Mouse (Mus musculus): ENCODE data around the gene Prokr1. TPM values are rescaled to one million over a fixed set of nuclear protein-coding genes. Genes with fewer than 3 reads are reported as not detected.
A peak's percentile ranks its signal among the peaks of the same experiment; 100 is the strongest.

Prokr1 gene
- polyA plus RNA-seq, 1 experiment from 2014 or later = 7.0 TPM

DNA sequence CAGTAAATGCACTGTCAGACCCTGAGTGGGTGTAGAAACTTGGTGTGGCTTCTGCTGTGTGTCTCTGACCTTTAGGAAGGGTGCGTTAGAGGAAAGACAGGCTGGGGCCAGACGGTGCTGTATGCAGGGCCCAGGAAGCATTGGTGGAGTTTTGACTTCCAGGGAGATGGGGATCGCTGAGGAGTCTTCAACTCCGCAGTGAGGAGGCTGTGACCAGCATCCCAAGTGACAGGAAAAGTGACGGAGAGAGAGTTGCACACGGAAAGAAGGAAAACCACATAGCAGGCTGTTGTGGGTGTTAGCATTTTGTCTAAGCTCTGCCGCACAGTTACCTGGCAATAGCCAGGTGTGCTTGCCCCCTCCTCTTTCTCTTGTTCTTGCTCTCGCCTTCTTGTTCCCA, 54.3 kb downstream of the Prokr1 start:
- Histone ChIP-seq H3K9ac (ENCODE audit: low read depth, low read length) (no peak overlapping the region), H3K9me3 (replicated peaks; ENCODE audit: control insufficient read depth, low read length) (no peaks in the 10 kb centered on the region), H3K4me2 (ENCODE audit: low read depth, low read length) (no peak overlapping the region), H3K4me1 (ENCODE audit: control insufficient read depth, low read depth, low read length) (peaks cover 9% of the 10 kb centered on the region), H3K27ac (ENCODE audit: low read length) (0 out of 2 replicates have a peak overlapping the region, but pooled peaks have one; percentile 35), H3K36me3 (ENCODE audit: control insufficient read depth, insufficient read depth) (no peaks in the 10 kb centered on the region), H3K27me3 (ENCODE audit: control insufficient read depth, insufficient read depth, low read depth, low read length) (peaks cover 21% of the 10 kb centered on the region), H3K4me3 (ENCODE audit: low read depth, low read length) (no peak overlapping the region)
- 57% methylated on average over 8 of the region's 8 CpGs for WGBS (ENCODE audit: insufficient replicate concordance)
- no peak for ATAC-seq (ENCODE audit: low read depth)

DNA sequence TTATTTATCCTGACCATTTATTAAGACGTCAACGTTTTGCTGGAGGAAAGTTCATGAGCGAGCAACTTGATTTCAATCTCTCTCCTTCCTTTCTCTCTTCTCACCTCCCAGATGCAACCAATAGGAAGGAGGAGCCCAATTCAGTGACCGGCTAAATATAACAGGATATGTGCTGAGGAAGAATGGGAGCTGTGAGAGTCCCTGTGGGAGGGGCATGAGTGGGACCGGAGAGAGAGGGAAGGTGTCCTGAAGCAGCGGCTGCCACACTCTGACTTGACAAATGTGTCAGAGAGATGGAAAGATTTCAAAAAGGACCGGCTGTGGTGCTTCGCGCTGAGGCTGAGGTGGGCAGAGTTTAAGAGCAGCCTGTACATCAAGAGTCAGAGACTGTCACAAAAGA, 54.9 kb downstream of the Prokr1 start:
- H3K4me2 ChIP-seq (ENCODE audit: low read depth, low read length) = no peak overlapping the region
- no peaks in the 10 kb centered on the region for H3K9me3 ChIP-seq (replicated peaks; ENCODE audit: control insufficient read depth, low read length)
- H3K4me1 ChIP-seq (ENCODE audit: control insufficient read depth, low read depth, low read length) = peaks cover 6% of the 10 kb centered on the region
- H3K27ac ChIP-seq (ENCODE audit: low read length) = no peak overlapping the region
- H3K9ac ChIP-seq (ENCODE audit: low read depth, low read length) = no peak overlapping the region
- no peak overlapping the region for H3K4me3 ChIP-seq (ENCODE audit: low read depth, low read length)
- no peaks in the 10 kb centered on the region for H3K36me3 ChIP-seq (ENCODE audit: control insufficient read depth, insufficient read depth)
- H3K27me3 ChIP-seq (ENCODE audit: control insufficient read depth, insufficient read depth, low read depth, low read length) = peaks cover 18% of the 10 kb centered on the region
- WGBS (ENCODE audit: insufficient replicate concordance) = 48% methylated on average over 9 of the region's 9 CpGs
- no peak for ATAC-seq (ENCODE audit: low read depth)

DNA sequence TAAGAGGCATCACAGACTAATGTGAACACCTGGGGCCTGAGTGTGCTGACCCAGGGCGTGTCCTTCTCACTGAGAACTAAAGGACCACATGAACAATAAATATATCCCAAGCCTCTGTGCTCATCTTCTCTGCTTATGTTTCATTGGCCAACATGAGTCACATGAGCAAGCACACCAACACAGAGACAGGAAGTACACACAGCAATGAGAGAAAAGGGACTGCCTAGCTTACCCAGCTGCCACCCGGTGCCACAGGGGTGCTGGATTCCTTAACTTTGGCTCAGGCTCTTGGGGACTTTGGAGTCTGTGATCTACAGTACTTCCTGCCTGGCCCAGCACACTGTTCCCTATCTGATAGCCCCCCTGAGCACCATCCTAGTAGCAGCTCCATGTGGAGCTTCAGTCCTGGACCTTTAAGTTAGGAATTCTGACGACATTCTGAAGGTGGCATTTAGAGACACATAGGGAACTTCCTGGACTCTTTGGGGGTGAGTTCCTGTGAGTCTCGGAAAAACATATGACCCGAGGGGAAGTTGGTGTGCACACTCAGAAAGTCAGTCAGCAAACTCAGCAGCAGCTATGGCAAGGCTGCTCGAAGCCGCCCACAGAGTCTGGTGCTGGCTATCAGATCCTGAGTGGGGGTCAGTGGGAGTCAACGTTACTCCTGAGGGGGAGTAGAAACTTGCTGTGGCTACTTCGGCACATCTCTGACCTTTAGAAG, 55.5 kb downstream of the Prokr1 start:
- Histone ChIP-seq H3K27ac (ENCODE audit: low read length) (0 out of 2 replicates have a peak overlapping the region, but pooled peaks have one; percentile 11), H3K9ac (ENCODE audit: low read depth, low read length) (no peak overlapping the region), H3K4me2 (ENCODE audit: low read depth, low read length) (0 out of 2 replicates have a peak overlapping the region, but pooled peaks have one; percentile 5), H3K27me3 (ENCODE audit: control insufficient read depth, insufficient read depth, low read depth, low read length) (peaks cover 17% of the 10 kb centered on the region), H3K4me3 (ENCODE audit: low read depth, low read length) (no peak overlapping the region), H3K4me1 (ENCODE audit: control insufficient read depth, low read depth, low read length) (peaks cover 3% of the 10 kb centered on the region; the same call in 1 of the 2 replicates), H3K36me3 (ENCODE audit: control insufficient read depth, insufficient read depth) (no peaks in the 10 kb centered on the region), H3K9me3 (replicated peaks; ENCODE audit: control insufficient read depth, low read length) (no peaks in the 10 kb centered on the region)
- ATAC-seq (ENCODE audit: low read depth) = peak; percentile 44
- 34% methylated on average over 9 of the region's 9 CpGs for WGBS (ENCODE audit: insufficient replicate concordance)

DNA sequence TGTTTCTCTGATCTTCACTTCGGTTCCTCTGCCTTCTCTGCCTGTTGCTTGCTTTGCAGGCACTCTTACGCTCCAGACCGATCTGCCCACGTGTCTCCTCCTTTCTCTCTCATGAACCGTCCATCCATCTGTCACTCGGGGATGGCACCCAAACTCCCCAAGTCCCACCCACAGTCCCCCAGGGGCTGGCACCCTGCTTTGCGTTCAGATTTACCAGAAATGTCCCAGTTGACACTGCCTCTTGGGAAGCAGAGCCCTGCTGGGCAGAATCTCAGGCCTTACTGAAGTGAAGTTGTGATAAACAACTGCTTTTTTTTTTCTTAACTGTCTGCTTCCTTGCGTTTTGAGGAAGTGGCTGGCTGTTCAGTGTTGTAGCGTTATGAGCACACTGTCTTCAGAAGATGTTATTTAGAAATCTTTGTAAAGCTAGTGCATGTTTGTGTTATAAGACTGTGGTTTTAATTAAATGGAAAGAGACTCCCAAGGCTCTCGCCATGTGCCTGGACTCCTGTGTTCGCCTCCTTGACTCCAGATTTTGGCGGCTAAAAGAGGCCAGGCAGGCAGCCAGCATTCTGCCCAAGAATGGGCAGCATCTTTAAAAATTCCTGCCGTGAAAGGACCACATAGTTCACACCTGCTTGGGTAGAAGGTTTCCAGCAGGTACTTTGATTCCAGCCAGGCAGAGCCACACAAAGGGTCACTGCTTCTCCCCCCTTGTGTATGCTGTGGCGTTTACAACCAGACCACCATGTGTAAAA, 57.4 kb downstream of the Prokr1 start, which contains the start of gene Arhgap25:
Arhgap25 (minus strand) TSS at position 307 of the 758 bp plus-strand sequence.
- peaks cover 15% of the 10 kb centered on the region for H3K27me3 ChIP-seq (ENCODE audit: control insufficient read depth, insufficient read depth, low read depth, low read length)
- peak within 1 kb of the TSS; percentile 28 for H3K4me3 ChIP-seq (ENCODE audit: low read depth, low read length)
- H3K36me3 ChIP-seq (ENCODE audit: control insufficient read depth, insufficient read depth) = no peaks in the 10 kb centered on the region
- no peak for ATAC-seq (ENCODE audit: low read depth)
- no peak within 1 kb of the TSS for H3K9ac ChIP-seq (ENCODE audit: low read depth, low read length)
- H3K4me1 ChIP-seq (ENCODE audit: control insufficient read depth, low read depth, low read length) = peaks cover 19% of the 10 kb centered on the region
- H3K27ac ChIP-seq (ENCODE audit: low read length) = peak within 1 kb of the TSS; percentile 63
- 25% methylated on average over 14 of the region's 14 CpGs for WGBS (ENCODE audit: insufficient replicate concordance)
- peak within 1 kb of the TSS; percentile 18 for H3K4me2 ChIP-seq (ENCODE audit: low read depth, low read length)
- no peaks in the 10 kb centered on the region for H3K9me3 ChIP-seq (replicated peaks; ENCODE audit: control insufficient read depth, low read length)

DNA sequence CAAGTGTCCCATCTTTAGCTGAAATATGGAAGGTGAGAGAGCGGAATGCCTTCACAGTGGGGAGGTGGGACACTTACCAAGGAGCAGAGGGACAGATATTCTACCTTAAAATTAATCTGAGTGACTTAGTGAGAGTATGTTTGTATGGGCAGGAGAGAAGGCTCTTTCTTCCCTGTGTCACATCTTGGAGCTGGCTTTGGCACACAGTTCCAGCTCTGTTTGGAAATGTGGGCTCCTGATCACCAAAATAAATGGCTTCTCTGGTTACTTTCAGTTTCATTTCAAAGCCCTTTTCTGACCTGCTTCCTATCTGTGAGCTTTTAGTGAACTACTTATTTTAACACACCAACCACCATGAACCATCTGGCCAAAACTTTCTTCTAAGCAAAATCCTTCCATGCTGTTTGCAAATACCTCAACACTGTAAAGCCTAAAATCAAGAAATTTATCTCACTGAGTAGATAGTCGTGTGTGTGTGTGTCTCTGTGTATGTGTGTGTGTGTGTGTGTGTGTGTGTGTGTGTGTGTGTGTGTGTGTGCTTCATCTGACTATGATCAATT, 59.0 kb downstream of the Prokr1 start:
- Histone ChIP-seq H3K4me2 (ENCODE audit: low read depth, low read length) (peak overlapping the region; percentile 30), H3K9ac (ENCODE audit: low read depth, low read length) (no peak overlapping the region), H3K36me3 (ENCODE audit: control insufficient read depth, insufficient read depth) (no peaks in the 10 kb centered on the region), H3K27ac (ENCODE audit: low read length) (no peak overlapping the region), H3K4me1 (ENCODE audit: control insufficient read depth, low read depth, low read length) (peaks cover 32% of the 10 kb centered on the region), H3K27me3 (ENCODE audit: control insufficient read depth, insufficient read depth, low read depth, low read length) (0 out of 2 replicates have a peak, but pooled peaks cover 3% of the 10 kb centered on the region), H3K9me3 (replicated peaks; ENCODE audit: control insufficient read depth, low read length) (no peaks in the 10 kb centered on the region), H3K4me3 (ENCODE audit: low read depth, low read length) (peak overlapping the region; percentile 2; the same call in 1 of the 2 replicates)
- ATAC-seq (ENCODE audit: low read depth) = no peak
- WGBS (ENCODE audit: insufficient replicate concordance) = 53% methylated on average over 2 of the region's 2 CpGs

DNA sequence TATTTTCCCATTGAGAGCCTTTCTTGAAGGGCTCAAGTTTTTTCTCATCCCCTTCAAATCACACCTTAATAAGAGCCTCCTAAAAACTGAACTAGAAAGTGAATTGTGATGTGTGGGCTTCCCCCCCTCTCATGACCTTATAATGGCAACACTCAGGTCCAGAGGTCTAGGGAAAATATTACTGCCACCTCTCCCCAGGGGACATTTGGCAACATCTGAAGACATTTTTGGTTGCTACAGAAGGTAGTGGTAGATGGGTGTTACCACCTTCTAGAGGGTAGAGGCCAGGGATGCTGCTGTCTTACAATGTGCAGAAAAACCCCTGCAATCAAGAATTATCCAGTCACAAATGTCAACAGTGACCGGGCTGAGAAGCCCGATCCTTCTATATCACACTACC, 60.2 kb downstream of the Prokr1 start:
- peaks cover 32% of the 10 kb centered on the region for H3K4me1 ChIP-seq (ENCODE audit: control insufficient read depth, low read depth, low read length)
- no peaks in the 10 kb centered on the region for H3K36me3 ChIP-seq (ENCODE audit: control insufficient read depth, insufficient read depth)
- no peaks in the 10 kb centered on the region for H3K27me3 ChIP-seq (ENCODE audit: control insufficient read depth, insufficient read depth, low read depth, low read length)
- H3K9me3 ChIP-seq (replicated peaks; ENCODE audit: control insufficient read depth, low read length) = no peaks in the 10 kb centered on the region
- no peak overlapping the region for H3K27ac ChIP-seq (ENCODE audit: low read length)
- no peak overlapping the region for H3K4me2 ChIP-seq (ENCODE audit: low read depth, low read length)
- no peak for ATAC-seq (ENCODE audit: low read depth)
- 50% methylated on average over 2 of the region's 2 CpGs for WGBS (ENCODE audit: insufficient replicate concordance)
- H3K9ac ChIP-seq (ENCODE audit: low read depth, low read length) = no peak overlapping the region
- H3K4me3 ChIP-seq (ENCODE audit: low read depth, low read length) = no peak overlapping the region

Other genes starting within 250 kb of the Prokr1 start
- gene Gkn1, start 239.8 kb downstream of the Prokr1 start, polyA plus RNA-seq (2015; fragmentation: Nextera tagmentation; extraction: Ambion mirVana) = not detected in 2 replicates
- gene Gkn2, start 217.4 kb downstream of the Prokr1 start, polyA plus RNA-seq (2015; fragmentation: Nextera tagmentation; extraction: Ambion mirVana) = not detected in 2 replicates
- not detected in 2 replicates for gene Gkn3, start 201.8 kb downstream of the Prokr1 start, polyA plus RNA-seq (2015; fragmentation: Nextera tagmentation; extraction: Ambion mirVana)
- gene Bmp10, start 161.7 kb downstream of the Prokr1 start, polyA plus RNA-seq (2015; fragmentation: Nextera tagmentation; extraction: Ambion mirVana) = 0.15 TPM in 2 replicates
- 4.7 and 5.1 TPM in 2 replicates for gene Arhgap25, start 57.5 kb downstream of the Prokr1 start, polyA plus RNA-seq (2015; fragmentation: Nextera tagmentation; extraction: Ambion mirVana)
- 13.9 and 15.4 TPM in 2 replicates for gene Aplf, start 81.5 kb upstream of the Prokr1 start, polyA plus RNA-seq (2015; fragmentation: Nextera tagmentation; extraction: Ambion mirVana)
- 0.18 and 0.23 TPM in 2 replicates for gene Efcc1, start 140.1 kb upstream of the Prokr1 start, polyA plus RNA-seq (2015; fragmentation: Nextera tagmentation; extraction: Ambion mirVana)
- 24.8 and 26.2 TPM in 2 replicates for gene Gp9, start 187.3 kb upstream of the Prokr1 start, polyA plus RNA-seq (2015; fragmentation: Nextera tagmentation; extraction: Ambion mirVana)
- 32.4 and 34.8 TPM in 2 replicates for gene Rab43, start 221.4 kb upstream of the Prokr1 start, polyA plus RNA-seq (2015; fragmentation: Nextera tagmentation; extraction: Ambion mirVana)
- 4.5 and 4.6 TPM in 2 replicates for gene Gm45140, start 245.1 kb upstream of the Prokr1 start, polyA plus RNA-seq (2015; fragmentation: Nextera tagmentation; extraction: Ambion mirVana)
- 17.5 and 24.2 TPM in 2 replicates for gene Isy1, start 248.1 kb upstream of the Prokr1 start, polyA plus RNA-seq (2015; fragmentation: Nextera tagmentation; extraction: Ambion mirVana)

All from liver, embryonic 16.5 days (tissue).